Mouse (Mus musculus) heart, embryonic 16.5 days (tissue): Measurements from ENCODE around the gene Gsto1. TPM values are rescaled to one million over a fixed set of nuclear protein-coding genes. Genes with fewer than 3 reads are reported as not detected.

ENCODE experiments used
- ATAC-seq: fragments of 200-750 bp; cut with Nextera tagmentation; replicated peaks from 2 replicates; pipeline ENCODE4 v1.8.0; 2017; ENCODE audit warnings: moderate number of reproducible peaks; ENCODE audit not compliant: insufficient read depth, low FRiP score; ENCODE audit errors: extremely low read depth
- H3K27ac ChIP-seq: fragments of 300-500 bp; sonication (generic); 2 replicates; pipeline ENCODE4 v1.5.1; 2014; ENCODE audit warnings: mild to moderate bottlenecking, low read length, control low read depth, moderate library complexity
- H3K27me3 ChIP-seq: fragments of 300-500 bp; sonication (generic); 2 replicates; pipeline ENCODE4 v1.6.1; 2014; ENCODE audit warnings: low read length, mixed read lengths; ENCODE audit not compliant: control insufficient read depth, insufficient read depth
- H3K36me3 ChIP-seq: fragments of 300-500 bp; sonication (generic); 2 replicates; pipeline ENCODE4 v1.6.1; 2014; ENCODE audit not compliant: control insufficient read depth, insufficient read depth
- H3K4me1 ChIP-seq: fragments of 300-500 bp; sonication (generic); 2 replicates; pipeline ENCODE4 v1.6.1; 2014; ENCODE audit warnings: low read length, mixed read lengths; ENCODE audit not compliant: control insufficient read depth, insufficient read depth
- H3K4me2 ChIP-seq: fragments of 300-500 bp; sonication (generic); 2 replicates; pipeline ENCODE4 v1.6.1; 2014; ENCODE audit warnings: low read depth, mild to moderate bottlenecking, control low read depth, low read length
- H3K4me3 ChIP-seq: fragments of 300-500 bp; sonication (generic); 2 replicates; pipeline ENCODE4 v1.5.1; 2014; ENCODE audit warnings: mild to moderate bottlenecking, control low read depth, low read length
- H3K9ac ChIP-seq: fragments of 300-500 bp; sonication (generic); 2 replicates; pipeline ENCODE4 v1.6.1; 2014; ENCODE audit warnings: low read length, control low read depth
- H3K9me3 ChIP-seq: fragments of 300-500 bp; sonication (generic); replicated peaks from 2 replicates; pipeline ENCODE4 v1.6.1; 2016; ENCODE audit warnings: low read length; ENCODE audit not compliant: control insufficient read depth
- WGBS: fragments of 180-500 bp; shearing (Covaris S2); extraction: QIAGEN DNeasy Blood & Tissue Kit; methylation state at CpG from one replicate; pipeline ENCODE4 v1.1.7; 2014; 5-methylcytosine and 5-hydroxymethylcytosine counted together
- polyA plus RNA-seq: library from polyadenylated mRNA; unstranded; fragments of >200 nt; fragmentation: Nextera tagmentation; extraction: Ambion mirVana; gene quantifications from 2 replicates; pipeline ENCODE4 v1.2.1, GENCODE M21; 2015

Gene Gsto1
- polyA plus RNA-seq, 1 experiment from 2014 or later: 121 TPM

DNA sequence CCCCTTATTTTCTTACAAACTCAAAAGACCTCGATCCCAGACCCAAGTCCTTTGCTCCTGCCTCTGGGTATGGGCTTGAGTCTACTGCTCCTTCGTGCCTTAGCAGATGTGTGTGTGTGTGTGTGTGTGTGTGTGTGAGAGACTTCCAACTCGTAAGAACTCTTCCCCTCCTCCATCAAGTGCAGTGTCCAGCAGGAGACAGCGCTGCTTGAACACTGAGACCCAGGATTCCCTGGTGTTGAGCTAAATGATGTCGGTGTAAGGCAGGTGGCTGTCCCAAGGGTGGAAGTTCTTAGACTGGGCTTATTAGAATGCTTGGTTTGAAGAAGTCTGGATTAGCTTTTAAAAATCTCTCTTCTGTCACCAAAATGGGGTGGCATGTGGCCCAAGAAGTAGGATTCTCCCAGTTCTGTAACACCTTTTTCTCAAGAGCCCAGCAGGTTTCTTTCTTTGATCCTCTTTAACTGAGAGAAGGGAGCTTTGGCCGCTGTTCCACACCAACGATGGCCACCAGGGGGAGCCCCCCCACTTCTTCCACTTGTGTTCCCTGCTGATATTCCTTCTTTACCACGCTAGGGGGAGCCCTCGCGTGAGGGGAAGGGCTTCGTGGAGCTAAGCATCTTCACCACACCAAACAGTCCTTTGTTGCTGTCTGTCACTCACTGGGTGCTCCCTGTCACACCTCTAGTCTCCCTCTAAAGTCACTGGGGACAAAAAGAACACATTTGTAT is 27.5 kb downstream of the Gsto1 start:
- Histone ChIP-seq H3K27ac (no peak overlapping the region), H3K9ac (no peak overlapping the region), H3K4me1 (peaks cover 27% of the 10 kb centered on the region), H3K36me3 (no peaks in the 10 kb centered on the region), H3K27me3 (no peaks in the 10 kb centered on the region), H3K4me3 (no peak overlapping the region), H3K4me2 (no peak overlapping the region), H3K9me3 (no peaks in the 10 kb centered on the region)
- peak; percentile 17; the same call in 1 of the 2 replicates for ATAC-seq
- 19% methylated on average over 11 of the region's 11 CpGs for WGBS

DNA sequence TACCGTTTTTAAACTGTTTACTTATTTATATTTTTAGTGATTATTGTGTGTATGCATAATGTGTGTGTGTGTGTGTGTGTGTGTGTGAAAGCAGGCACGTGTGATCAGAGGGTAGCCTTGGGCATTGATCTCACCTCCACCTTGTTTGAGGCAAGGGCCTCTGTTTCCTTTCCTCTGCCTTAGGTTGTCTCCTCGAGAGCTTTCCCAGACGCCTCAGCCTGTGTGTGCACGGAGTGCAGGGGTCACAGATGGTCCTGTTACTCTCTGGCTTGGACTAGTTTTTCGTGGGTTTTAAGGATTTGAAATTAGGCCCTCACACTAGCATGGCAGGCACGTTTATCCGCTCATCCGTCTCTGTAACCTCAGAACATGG is 28.1 kb downstream of the Gsto1 start:
- no peak overlapping the region for H3K4me2 ChIP-seq
- H3K9ac ChIP-seq: no peak overlapping the region
- H3K36me3 ChIP-seq: no peaks in the 10 kb centered on the region
- H3K4me1 ChIP-seq: peaks cover 28% of the 10 kb centered on the region
- no peak overlapping the region for H3K27ac ChIP-seq
- H3K27me3 ChIP-seq: no peaks in the 10 kb centered on the region
- no peak overlapping the region for H3K4me3 ChIP-seq
- WGBS: 56% methylated on average over 9 of the region's 9 CpGs
- H3K9me3 ChIP-seq: no peaks in the 10 kb centered on the region
- no peak for ATAC-seq

DNA sequence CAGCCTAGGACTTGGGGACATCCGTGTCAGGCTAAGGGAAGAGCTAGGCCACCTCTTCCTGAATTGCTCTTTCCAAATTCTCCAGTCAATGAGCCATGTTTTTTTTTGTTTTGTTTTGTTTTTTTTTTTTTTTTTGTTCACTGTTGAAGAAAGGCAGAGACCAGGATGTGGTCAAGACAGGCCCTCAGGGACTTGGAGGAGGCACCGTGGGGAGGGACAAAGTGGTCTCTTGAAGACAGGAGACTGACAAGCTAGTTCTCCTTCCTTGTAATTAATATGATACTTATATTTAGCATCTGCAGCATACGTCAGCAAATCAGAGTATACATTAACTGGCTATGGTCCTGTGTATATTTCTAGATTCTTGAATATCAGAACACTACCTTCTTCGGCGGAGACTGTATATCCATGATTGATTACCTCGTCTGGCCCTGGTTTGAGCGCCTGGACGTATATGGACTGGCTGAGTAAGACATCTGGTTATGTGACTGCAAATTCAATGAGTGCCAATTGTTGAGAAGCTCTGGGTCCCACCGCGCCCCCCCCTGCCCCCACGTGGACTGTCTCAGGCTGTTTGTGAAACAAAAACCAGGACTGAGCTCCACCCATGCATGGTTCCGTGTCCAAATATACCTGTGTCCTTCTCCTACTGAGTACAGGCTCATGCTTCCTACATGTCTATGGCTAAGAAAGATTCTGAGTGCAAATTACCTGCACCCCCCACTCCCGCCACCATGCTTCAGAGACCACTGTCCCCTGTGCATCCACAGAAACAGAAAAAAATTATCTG is 29.7 kb downstream of the Gsto1 start:
- Histone ChIP-seq H3K4me3 (no peak overlapping the region), H3K27ac (peak overlapping the region; percentile 64), H3K4me2 (no peak overlapping the region), H3K9ac (no peak overlapping the region), H3K36me3 (no peaks in the 10 kb centered on the region), H3K27me3 (no peaks in the 10 kb centered on the region), H3K9me3 (no peaks in the 10 kb centered on the region), H3K4me1 (peaks cover 28% of the 10 kb centered on the region)
- no peak for ATAC-seq
- WGBS: 65% methylated on average over 13 of the region's 13 CpGs

DNA sequence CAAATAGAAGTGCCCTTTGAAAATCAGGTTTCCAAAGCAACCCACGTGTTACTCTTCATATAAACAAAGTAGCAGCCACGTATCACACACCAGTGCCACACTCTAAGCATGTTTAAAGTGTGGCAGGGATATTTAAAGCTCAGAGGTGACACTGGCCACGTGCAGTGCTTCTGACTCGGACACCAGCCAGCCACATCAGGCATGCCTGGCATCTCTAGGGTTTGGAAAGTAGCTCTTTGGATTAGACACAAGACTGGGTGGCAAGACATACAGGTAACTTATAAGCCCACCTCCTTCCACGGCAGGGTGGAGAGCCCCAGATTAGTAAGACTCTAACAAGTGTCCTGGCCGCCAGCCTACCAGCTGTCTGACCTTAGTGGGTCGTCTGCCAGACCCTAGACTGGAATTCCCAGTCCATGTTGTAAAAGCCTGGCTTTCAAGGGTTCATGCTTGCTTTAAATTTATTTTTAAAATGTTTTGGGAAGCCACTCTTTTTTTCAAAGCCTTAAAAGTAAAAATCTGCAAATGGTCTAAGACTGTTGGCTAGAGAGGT is 30.5 kb downstream of the Gsto1 start:
- no peaks in the 10 kb centered on the region for H3K36me3 ChIP-seq
- WGBS: 27% methylated on average over 7 of the region's 7 CpGs
- peak overlapping the region; percentile 64 for H3K27ac ChIP-seq
- H3K4me2 ChIP-seq: peak overlapping the region; percentile 10; the same call in 1 of the 2 replicates
- no peak overlapping the region for H3K4me3 ChIP-seq
- peaks cover 30% of the 10 kb centered on the region for H3K4me1 ChIP-seq
- peak; percentile 83 for ATAC-seq
- no peaks in the 10 kb centered on the region for H3K9me3 ChIP-seq
- H3K9ac ChIP-seq: no peak overlapping the region
- no peaks in the 10 kb centered on the region for H3K27me3 ChIP-seq

- H3K27ac ChIP-seq: peak overlapping the region; percentile 64
- H3K9ac ChIP-seq: no peak overlapping the region
Measured at GRCm38 (mm10) chr19:47885886-47886285, 31.1 kb downstream of the Gsto1 start.

GRCm38 (mm10) chr19:47886617-47887016 is 31.8 kb downstream of the Gsto1 start:
- no peak overlapping the region for H3K4me3 ChIP-seq
- H3K9me3 ChIP-seq: no peaks in the 10 kb centered on the region
- no peaks in the 10 kb centered on the region for H3K27me3 ChIP-seq
- no peaks in the 10 kb centered on the region for H3K36me3 ChIP-seq
- peak overlapping the region; percentile 21; the same call in 1 of the 2 replicates for H3K27ac ChIP-seq
- 44% methylated on average over 7 of the region's 7 CpGs for WGBS
- H3K9ac ChIP-seq: no peak overlapping the region
- H3K4me1 ChIP-seq: peaks cover 42% of the 10 kb centered on the region
- no peak for ATAC-seq
- no peak overlapping the region for H3K4me2 ChIP-seq

More at GRCm38 (mm10) chr19:47885886-47886285, 31.1 kb downstream of the Gsto1 start:
- Histone ChIP-seq H3K36me3 (no peaks in the 10 kb centered on the region), H3K9me3 (no peaks in the 10 kb centered on the region), H3K4me3 (no peak overlapping the region), H3K4me2 (no peak overlapping the region), H3K4me1 (peaks cover 35% of the 10 kb centered on the region), H3K27me3 (no peaks in the 10 kb centered on the region)
- ATAC-seq: no peak
- 50% methylated on average over 11 of the region's 11 CpGs for WGBS

DNA sequence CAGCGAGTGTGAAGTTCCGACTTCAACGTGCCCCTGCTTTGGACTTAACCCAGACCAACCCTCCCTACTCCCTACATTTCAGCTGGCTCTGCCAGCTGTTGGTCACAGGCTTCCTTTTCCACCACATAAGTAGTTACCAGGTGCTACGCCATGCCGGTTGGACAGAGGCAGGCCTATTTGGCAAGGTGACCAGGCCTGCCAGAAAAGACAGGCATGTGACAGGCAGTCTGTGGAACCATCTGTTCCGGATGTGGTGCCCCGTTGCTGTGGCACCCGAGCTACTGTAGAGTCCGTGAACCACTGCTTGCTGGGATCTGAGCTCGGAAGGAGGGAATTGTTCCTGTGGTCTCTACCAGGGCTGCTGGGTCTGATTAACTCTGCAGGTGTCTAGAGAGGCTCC is 32.6 kb downstream of the Gsto1 start:
- H3K36me3 ChIP-seq: no peaks in the 10 kb centered on the region
- no peak overlapping the region for H3K4me2 ChIP-seq
- ATAC-seq: no peak
- H3K4me1 ChIP-seq: peaks cover 50% of the 10 kb centered on the region
- no peak overlapping the region for H3K9ac ChIP-seq
- peak overlapping the region; percentile 46; the same call in 1 of the 2 replicates for H3K27ac ChIP-seq
- H3K4me3 ChIP-seq: no peak overlapping the region
- no peaks in the 10 kb centered on the region for H3K27me3 ChIP-seq
- H3K9me3 ChIP-seq: no peaks in the 10 kb centered on the region
- 80% methylated on average over 10 of the region's 10 CpGs for WGBS

DNA sequence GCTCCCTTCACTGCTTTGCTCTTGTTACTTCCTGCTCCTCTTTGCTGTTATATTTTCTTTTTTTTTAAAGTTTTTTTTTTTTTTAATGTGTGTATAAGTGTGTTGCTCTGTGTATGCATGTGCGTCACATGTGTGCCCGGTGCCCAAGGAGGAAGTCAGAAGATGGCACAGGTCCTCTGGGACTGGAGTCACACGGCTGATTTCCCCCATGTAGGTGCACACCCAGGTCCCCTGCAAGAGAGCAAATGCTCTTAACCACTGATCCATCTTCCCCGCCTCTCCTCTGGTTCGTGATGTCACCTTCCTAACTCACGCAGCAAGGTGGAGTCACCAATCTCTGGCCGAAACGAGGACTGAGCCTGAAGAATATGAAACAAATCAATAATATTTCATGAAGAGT is 33.3 kb downstream of the Gsto1 start:
- Histone ChIP-seq H3K9me3 (no peaks in the 10 kb centered on the region), H3K4me1 (peaks cover 56% of the 10 kb centered on the region), H3K27me3 (no peaks in the 10 kb centered on the region), H3K4me2 (no peak overlapping the region), H3K9ac (no peak overlapping the region), H3K36me3 (no peaks in the 10 kb centered on the region), H3K4me3 (no peak overlapping the region), H3K27ac (no peak overlapping the region)
- 91% methylated on average over 8 of the region's 8 CpGs for WGBS
- ATAC-seq: no peak
